Mouse (Mus musculus): ENCODE data around the gene Zfp598. TPM values are rescaled to one million over a fixed set of nuclear protein-coding genes. Genes with fewer than 3 reads are reported as not detected.

The Zfp598 gene
- 76.3 and 102 TPM in 2 replicates for polyA plus RNA-seq (2012; rRNA removed)

DNA sequence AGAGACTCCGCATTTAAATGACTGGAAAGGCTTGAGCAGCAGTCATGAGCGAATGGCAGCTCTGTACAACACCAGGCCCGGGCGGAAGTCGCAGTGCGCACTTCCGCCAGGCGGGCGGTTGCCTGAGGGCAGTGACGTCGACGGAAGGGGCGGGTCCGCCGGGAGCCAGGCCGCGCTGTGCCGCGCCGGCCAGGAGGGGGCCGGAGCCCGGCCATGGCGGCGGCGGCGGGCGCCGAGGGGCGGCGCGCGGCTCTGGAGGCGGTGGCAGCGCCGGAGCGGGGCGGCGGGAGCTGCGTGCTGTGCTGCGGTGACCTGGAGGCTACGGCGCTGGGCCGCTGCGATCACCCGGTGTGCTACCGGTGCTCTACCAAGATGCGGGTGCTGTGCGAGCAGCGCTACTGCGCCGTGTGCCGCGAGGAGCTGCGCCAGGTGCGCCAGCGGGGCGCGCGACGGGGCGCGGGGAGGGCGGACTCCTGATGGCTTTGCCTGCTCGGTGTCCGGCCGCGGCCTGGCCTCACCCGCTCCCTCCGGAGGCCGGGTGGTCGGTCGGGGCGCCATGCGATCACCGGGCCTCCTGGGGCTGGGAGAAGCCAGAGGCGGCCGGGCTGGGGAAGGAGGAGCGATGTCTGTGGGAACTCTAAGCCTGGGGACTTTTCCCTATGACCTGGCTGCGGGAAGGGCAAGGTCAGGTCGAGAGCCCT, at the start of gene Zfp598:
TSS of gene Zfp598 (plus strand) at position 143 of the 701 bp plus-strand sequence.
- DNase-seq (ENCODE audit: low read depth), result peak; percentile 97
- TF ChIP-seq POLR2A (IDR thresholded peaks at IDR 0.05; ENCODE audit: borderline replicate concordance, extremely low read depth, insufficient read depth, insufficient read length, poor library complexity, severe bottlenecking) (peak; percentile 78), CTCF (IDR thresholded peaks at IDR 0.05; ENCODE audit: borderline replicate concordance, extremely low read depth, insufficient read depth, insufficient read length) (peak; percentile 31; the same call in 1 of the 2 replicates)

DNA sequence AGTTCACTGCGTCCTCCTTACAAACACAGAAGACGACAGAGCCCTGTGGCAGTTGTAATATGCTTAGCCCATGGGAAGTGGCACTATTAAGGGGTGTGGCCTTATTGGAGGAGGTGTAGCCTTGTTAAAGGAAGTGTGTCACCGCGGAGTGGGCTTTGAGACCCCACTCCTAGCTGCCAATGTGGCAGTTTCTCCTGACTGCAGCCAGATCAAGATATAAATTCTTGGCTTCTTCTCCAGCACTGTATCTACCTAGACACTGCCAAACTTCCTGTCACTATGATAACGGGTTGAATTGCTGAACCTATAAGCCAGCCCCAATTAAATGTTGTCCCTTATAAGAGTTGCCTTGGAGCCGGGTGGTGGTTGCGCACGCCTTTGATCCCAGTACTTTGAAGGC, 44.0 kb upstream of the Zfp598 start:
- no peak for DNase-seq (ENCODE audit: low read depth)
- no peak for TF ChIP-seq CTCF (IDR thresholded peaks at IDR 0.05; ENCODE audit: borderline replicate concordance, extremely low read depth, insufficient read depth, insufficient read length)
- TF ChIP-seq POLR2A (IDR thresholded peaks at IDR 0.05; ENCODE audit: borderline replicate concordance, extremely low read depth, insufficient read depth, insufficient read length, poor library complexity, severe bottlenecking), result no peak

DNA sequence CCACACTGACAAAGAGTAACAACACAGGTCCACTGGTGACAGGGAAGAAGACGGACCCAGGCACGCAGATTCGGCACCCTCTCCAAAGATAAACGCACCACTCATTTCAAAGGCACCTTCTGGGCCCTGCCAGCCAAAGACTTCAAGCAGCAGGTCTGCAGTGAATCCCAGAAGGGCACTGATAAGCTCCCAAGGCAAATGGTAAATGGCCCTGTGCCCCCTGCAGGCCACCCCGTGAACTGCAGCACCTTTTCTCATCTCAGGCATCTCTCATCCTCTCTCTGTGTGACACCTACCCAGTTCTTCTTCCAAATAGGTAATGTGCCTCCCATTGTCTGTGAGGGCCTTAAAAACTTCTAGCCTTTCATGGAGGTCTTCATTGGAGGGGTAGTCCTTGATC, 40.8 kb upstream of the Zfp598 start:
- DNase-seq (ENCODE audit: low read depth), result peak; percentile 53
- TF ChIP-seq CTCF (IDR thresholded peaks at IDR 0.05; ENCODE audit: borderline replicate concordance, extremely low read depth, insufficient read depth, insufficient read length) (peak; percentile 95), POLR2A (IDR thresholded peaks at IDR 0.05; ENCODE audit: borderline replicate concordance, extremely low read depth, insufficient read depth, insufficient read length, poor library complexity, severe bottlenecking) (no peak)

DNA sequence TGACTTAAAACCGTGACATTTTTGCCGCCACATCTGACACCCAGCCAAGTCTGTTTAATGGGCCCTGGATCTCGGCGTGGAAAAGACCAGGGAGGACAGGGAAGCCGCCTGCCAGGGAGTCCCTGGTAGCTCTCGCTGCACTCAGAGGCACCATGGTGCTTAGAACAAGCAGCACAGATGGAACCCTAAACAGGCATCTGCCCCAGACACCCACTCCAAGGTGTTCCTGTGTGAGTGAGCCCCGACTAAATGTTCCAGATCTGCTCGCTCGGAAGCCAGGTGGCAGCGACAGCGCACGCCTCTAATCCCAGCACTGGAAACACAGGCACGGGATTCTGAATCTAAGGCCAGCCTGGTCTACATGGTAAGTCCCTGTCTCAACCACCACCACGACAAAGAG, 39.4 kb upstream of the Zfp598 start:
- no peak for TF ChIP-seq POLR2A (IDR thresholded peaks at IDR 0.05; ENCODE audit: borderline replicate concordance, extremely low read depth, insufficient read depth, insufficient read length, poor library complexity, severe bottlenecking)
- TF ChIP-seq CTCF (IDR thresholded peaks at IDR 0.05; ENCODE audit: borderline replicate concordance, extremely low read depth, insufficient read depth, insufficient read length), result no peak
- no peak for DNase-seq (ENCODE audit: low read depth)

DNA sequence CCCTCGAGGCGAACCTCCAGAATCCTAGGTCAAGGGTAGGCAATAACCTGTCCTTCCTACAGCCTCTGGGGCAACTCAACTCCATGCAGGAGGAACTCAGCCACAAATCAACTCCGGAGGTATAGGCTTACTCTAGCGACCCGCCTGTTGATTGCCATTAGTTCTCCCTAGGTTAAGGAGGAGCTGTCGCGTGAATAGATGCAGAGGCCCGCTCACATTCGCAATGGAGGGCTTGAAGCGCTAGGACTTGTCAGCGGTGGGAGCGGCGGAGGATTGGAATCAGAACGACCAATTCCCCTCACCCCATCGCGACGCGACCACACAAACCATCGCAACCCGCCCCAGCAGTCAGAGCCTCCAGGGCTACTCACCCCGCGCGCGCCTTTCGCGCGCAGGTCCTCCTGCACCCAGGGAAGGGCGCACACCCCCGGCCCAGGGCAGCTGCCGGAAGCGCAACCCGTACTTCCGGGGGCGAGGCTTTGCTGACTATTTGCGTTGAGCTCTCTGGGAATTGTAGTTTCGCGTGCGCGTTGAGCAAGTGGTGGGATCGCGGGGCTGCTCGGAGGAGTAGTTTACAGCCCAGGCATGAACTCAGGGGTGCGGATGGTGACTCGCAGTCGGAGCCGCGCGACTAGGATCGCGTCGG, 37.2 kb upstream of the Zfp598 start, which contains the start of the genes Tsc2 and Nthl1:
TSS of gene Tsc2 (minus strand) at position 464 of the 646 bp plus-strand sequence.
TSS of gene Nthl1 (plus strand) at position 514 of the 646 bp plus-strand sequence.
- TF ChIP-seq POLR2A (IDR thresholded peaks at IDR 0.05; ENCODE audit: borderline replicate concordance, extremely low read depth, insufficient read depth, insufficient read length, poor library complexity, severe bottlenecking) (peak; percentile 88), CTCF (IDR thresholded peaks at IDR 0.05; ENCODE audit: borderline replicate concordance, extremely low read depth, insufficient read depth, insufficient read length) (no peak)

DNA sequence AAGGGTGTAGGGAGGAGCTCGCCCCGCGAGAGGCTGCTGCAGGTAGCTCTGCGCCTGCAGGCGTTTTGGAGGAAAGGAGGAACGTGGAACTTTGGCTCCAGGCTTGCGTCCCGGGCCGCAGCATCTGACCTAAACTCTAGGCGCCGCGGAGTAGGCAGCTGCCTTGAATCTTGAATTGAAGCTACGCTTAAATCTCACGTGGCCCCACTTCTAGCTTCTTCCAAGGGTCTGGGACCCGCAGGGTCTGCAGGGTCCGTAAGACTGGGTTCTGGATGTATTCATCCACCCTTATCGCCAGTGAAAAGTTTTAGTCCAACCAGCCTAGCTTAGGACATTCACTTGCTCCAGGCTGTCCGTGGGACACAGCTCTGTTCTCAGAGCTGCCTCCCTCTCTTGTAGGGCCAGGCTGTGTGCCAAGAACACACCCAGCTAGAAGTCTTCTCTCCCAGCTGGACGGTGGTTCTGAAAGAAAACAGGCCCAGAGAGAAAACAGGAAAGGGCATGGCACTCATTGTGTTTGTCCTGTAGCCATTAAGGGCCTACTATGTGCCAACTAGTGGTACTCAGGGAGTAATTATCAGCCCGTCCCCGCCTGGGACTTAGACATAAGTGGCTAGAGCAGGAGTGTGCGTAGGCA, 36.6 kb upstream of the Zfp598 start:
- peak; percentile 57 for DNase-seq (ENCODE audit: low read depth)
- no peak for TF ChIP-seq CTCF (IDR thresholded peaks at IDR 0.05; ENCODE audit: borderline replicate concordance, extremely low read depth, insufficient read depth, insufficient read length)
- TF ChIP-seq POLR2A (IDR thresholded peaks at IDR 0.05; ENCODE audit: borderline replicate concordance, extremely low read depth, insufficient read depth, insufficient read length, poor library complexity, severe bottlenecking), result no peak

More for the DNA sequence above, 37.2 kb upstream of the Zfp598 start, which contains the start of the genes Tsc2 and Nthl1:
- DNase-seq (ENCODE audit: low read depth), result peak; percentile 95

DNA sequence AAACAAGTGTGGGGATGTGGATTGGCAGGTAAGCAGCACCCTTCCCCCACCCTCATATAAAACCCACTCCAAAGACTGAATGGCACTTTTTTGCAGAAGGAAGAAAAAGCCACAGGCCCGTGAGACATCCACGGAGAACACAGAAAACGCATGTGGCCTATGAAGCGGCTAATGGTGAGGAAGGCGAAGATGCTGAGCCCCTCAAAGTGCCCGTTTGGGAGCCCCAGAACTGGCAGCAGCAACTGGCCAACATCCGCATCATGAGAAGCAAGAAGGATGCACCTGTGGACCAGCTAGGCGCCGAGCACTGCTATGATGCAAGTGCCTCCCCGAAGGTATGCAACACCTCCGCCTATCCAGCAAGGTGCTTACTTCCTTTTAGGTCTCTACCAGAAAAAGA, 35.7 kb upstream of the Zfp598 start:
- TF ChIP-seq CTCF (IDR thresholded peaks at IDR 0.05; ENCODE audit: borderline replicate concordance, extremely low read depth, insufficient read depth, insufficient read length) (no peak), POLR2A (IDR thresholded peaks at IDR 0.05; ENCODE audit: borderline replicate concordance, extremely low read depth, insufficient read depth, insufficient read length, poor library complexity, severe bottlenecking) (no peak)
- no peak for DNase-seq (ENCODE audit: low read depth)

DNA sequence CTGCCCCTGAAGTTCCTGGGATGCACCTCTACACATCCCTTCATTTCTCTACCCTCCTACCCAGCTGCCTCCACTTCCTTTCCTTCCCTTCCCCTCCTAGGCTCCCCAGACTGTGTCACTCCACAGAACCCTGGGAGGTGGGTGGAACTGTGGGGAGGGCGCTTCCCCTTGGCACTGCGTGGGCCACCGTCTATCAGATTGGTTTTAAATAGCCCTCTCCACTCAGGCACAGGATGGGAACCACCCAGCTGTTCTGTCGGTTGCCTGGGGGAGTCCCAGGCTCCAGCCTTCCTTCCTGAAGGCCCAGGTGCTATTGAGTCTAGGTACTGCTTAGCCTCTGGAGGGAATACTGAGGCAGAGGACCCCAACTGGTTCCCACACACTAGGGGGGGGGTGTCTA, 34.5 kb upstream of the Zfp598 start:
- TF ChIP-seq CTCF (IDR thresholded peaks at IDR 0.05; ENCODE audit: borderline replicate concordance, extremely low read depth, insufficient read depth, insufficient read length) (no peak), POLR2A (IDR thresholded peaks at IDR 0.05; ENCODE audit: borderline replicate concordance, extremely low read depth, insufficient read depth, insufficient read length, poor library complexity, severe bottlenecking) (no peak)
- DNase-seq (ENCODE audit: low read depth), result no peak

DNA sequence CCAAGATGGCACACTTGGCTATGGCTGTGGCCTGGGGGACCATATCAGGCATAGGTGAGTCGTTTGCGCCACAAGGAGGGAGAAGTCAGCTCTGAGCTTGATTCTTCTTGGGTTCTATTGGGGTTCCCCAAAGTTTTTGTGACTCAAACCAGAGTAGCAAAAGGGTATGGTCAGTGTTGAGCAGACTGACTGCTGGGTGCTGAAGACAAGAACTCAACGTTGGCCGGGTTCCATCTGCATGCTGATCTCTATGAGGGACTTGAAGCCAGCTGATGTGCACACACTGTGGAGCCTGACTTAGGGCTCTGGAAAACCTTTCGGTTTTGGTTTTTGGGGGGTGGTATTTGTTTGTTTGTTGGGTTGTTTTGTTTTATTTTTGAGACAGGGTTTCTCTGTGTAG, 33.8 kb upstream of the Zfp598 start:
- DNase-seq (ENCODE audit: low read depth), result no peak
- TF ChIP-seq CTCF (IDR thresholded peaks at IDR 0.05; ENCODE audit: borderline replicate concordance, extremely low read depth, insufficient read depth, insufficient read length), result no peak
- no peak for TF ChIP-seq POLR2A (IDR thresholded peaks at IDR 0.05; ENCODE audit: borderline replicate concordance, extremely low read depth, insufficient read depth, insufficient read length, poor library complexity, severe bottlenecking)

DNA sequence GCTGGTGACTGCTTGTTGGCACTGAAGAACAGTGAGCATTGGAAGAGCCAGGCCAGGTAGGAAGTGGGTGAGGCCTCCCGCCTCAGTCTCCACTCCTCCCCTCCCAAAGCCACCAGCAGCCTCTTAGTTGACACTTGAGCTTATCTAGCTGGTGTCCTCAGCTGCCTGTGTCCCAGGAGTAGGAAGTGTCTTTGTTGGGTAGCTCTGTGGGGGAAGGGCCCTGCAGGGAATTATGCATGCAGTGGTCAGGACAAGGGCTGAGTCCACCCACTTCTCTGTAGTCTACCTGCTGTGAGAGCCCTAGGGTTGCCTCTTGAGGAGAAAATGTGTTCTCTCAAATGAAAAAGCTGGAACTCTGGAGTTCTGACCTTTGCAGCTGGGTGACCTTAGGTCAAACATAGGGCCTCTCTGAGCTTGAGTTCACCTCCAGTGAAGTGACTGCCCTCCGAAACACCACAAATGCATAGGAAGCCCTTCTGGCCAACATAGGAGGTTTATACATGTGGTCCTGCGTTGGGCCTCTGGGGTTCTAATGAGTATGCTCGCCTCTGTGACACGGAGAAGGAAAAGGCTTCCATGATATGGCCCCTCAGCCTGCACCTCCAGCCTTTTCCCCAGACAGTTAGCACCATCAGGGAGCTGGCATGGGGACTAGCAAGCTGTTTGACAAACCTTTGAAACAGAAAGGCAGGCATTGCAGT, 32.6 kb upstream of the Zfp598 start:
- TF ChIP-seq POLR2A (IDR thresholded peaks at IDR 0.05; ENCODE audit: borderline replicate concordance, extremely low read depth, insufficient read depth, insufficient read length, poor library complexity, severe bottlenecking) (no peak), CTCF (IDR thresholded peaks at IDR 0.05; ENCODE audit: borderline replicate concordance, extremely low read depth, insufficient read depth, insufficient read length) (no peak)
- DNase-seq (ENCODE audit: low read depth), result no peak

DNA sequence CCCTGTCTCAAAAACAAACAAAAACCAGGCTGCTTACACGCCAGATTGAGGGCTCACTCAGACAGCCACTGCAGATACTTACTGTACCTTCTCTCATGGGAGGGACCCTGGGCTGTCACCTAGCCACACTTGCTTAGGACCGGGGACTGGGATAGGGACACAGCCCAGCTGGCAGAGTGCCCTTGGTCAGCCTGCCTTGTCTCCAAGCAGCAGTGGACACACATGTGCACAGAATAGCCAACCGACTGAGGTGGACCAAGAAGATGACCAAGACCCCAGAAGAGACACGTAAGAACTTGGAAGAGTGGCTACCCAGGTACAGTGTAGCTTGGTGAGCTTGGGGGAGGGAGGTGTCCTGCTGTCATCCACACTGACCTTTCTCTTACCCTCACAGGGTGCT, 31.3 kb upstream of the Zfp598 start:
- TF ChIP-seq POLR2A (IDR thresholded peaks at IDR 0.05; ENCODE audit: borderline replicate concordance, extremely low read depth, insufficient read depth, insufficient read length, poor library complexity, severe bottlenecking) (no peak), CTCF (IDR thresholded peaks at IDR 0.05; ENCODE audit: borderline replicate concordance, extremely low read depth, insufficient read depth, insufficient read length) (no peak)

More for the DNA sequence above, 31.3 kb upstream of the Zfp598 start:
- no peak for DNase-seq (ENCODE audit: low read depth)

Measured in brain, embryonic 14.5 days (tissue).